Mouse (Mus musculus): ENCODE data around the gene Atg10. TPM values are rescaled to one million over a fixed set of nuclear protein-coding genes. Genes with fewer than 3 reads are reported as not detected.

Gene Atg10
- polyA plus RNA-seq, 1 experiment: 9.8 TPM

- Histone ChIP-seq H3K4me3 (ENCODE audit: insufficient read depth, low read length) (no peak overlapping the region), H3K4me1 (ENCODE audit: control insufficient read depth, insufficient read depth, low read length) (no peaks in the 10 kb centered on the region), H3K27ac (ENCODE audit: insufficient read depth, low read length) (no peak overlapping the region)
- no peak for TF ChIP-seq POLR2A (IDR thresholded peaks at IDR 0.05; ENCODE audit: low read depth, low read length)
- no peak for TF ChIP-seq CTCF (IDR thresholded peaks at IDR 0.05; ENCODE audit: borderline replicate concordance, insufficient read depth, low read length)
Measured at GRCm38 (mm10) chr13:91046851-91047250, 176.9 kb downstream of the Atg10 start.

DNA sequence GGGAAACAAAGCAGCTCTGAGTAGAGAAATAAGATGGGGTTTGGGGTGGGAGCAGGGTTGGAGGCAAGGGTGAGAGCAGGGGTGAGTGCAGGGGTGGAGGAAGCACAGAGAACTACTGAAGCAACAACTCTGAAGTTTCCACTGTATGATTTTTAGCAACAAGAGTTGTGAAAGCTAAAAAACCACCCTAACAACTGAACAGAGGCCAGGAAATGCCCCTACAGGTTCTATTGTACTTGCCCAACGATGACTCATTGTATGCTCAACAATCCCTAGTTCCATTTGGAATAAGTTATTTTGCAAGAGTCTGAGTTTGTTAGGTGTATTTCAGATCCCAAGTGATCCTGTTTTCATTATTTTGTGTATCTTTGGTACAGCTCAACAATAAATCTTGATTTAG, 182.5 kb downstream of the Atg10 start:
- Histone ChIP-seq H3K4me3 (ENCODE audit: insufficient read depth, low read length) (no peak overlapping the region), H3K4me1 (ENCODE audit: control insufficient read depth, insufficient read depth, low read length) (peaks cover 9% of the 10 kb centered on the region), H3K27ac (ENCODE audit: insufficient read depth, low read length) (0 out of 2 replicates have a peak overlapping the region, but pooled peaks have one; percentile 19)
- TF ChIP-seq POLR2A (IDR thresholded peaks at IDR 0.05; ENCODE audit: low read depth, low read length) (no peak), CTCF (IDR thresholded peaks at IDR 0.05; ENCODE audit: borderline replicate concordance, insufficient read depth, low read length) (no peak)

DNA sequence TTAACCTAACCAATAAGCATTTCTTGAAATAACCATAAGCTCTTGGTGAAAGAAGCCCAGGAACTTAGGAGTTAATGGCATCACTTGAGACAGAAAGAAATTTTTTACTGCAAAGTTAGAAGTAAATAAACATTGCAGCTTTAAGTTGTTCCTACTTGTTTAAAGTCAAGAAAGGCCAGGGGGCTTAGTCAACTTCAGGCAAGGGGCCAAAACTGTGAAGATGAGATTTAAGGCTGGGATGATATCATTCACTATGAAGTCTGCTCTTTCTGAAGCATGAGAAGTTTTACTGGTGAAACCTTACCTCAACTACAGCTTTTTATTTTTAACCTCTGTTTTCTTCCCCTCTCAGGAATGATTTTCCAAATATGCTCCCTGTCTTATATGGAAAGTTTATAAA, 183.3 kb downstream of the Atg10 start:
- TF ChIP-seq CTCF (IDR thresholded peaks at IDR 0.05; ENCODE audit: borderline replicate concordance, insufficient read depth, low read length): no peak
- TF ChIP-seq POLR2A (IDR thresholded peaks at IDR 0.05; ENCODE audit: low read depth, low read length): no peak
- Histone ChIP-seq H3K4me3 (ENCODE audit: insufficient read depth, low read length) (no peak overlapping the region), H3K4me1 (ENCODE audit: control insufficient read depth, insufficient read depth, low read length) (peaks cover 9% of the 10 kb centered on the region), H3K27ac (ENCODE audit: insufficient read depth, low read length) (no peak overlapping the region)

- Histone ChIP-seq H3K27ac (ENCODE audit: insufficient read depth, low read length) (no peak overlapping the region), H3K4me1 (ENCODE audit: control insufficient read depth, insufficient read depth, low read length) (peaks cover 9% of the 10 kb centered on the region), H3K4me3 (ENCODE audit: insufficient read depth, low read length) (no peak overlapping the region)
- TF ChIP-seq CTCF (IDR thresholded peaks at IDR 0.05; ENCODE audit: borderline replicate concordance, insufficient read depth, low read length) (peak; percentile 63; the same call in 1 of the 2 replicates), POLR2A (IDR thresholded peaks at IDR 0.05; ENCODE audit: low read depth, low read length) (no peak)
Measured at GRCm38 (mm10) chr13:91039201-91039807, 184.5 kb downstream of the Atg10 start.

DNA sequence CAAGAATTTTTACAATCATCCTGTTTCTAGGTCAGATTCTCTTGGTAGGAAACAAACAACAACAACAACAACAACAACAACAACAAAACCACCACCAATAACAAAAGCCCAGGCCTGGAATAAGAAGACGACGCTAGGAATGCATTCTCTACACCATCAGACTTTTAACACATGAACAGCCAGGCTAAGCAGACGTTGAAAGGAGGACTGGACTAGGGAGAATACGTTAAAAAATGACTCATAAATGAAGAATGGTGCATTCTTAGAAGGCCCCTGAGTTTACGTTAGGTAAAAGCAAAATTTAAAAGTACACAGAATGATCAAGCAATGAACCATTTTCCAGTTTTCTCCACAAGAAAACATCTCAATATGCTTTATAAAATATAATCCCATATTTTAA, 185.1 kb downstream of the Atg10 start:
- Histone ChIP-seq H3K4me1 (ENCODE audit: control insufficient read depth, insufficient read depth, low read length) (peaks cover 9% of the 10 kb centered on the region), H3K27ac (ENCODE audit: insufficient read depth, low read length) (no peak overlapping the region), H3K4me3 (ENCODE audit: insufficient read depth, low read length) (no peak overlapping the region)
- TF ChIP-seq POLR2A (IDR thresholded peaks at IDR 0.05; ENCODE audit: low read depth, low read length): no peak
- no peak for TF ChIP-seq CTCF (IDR thresholded peaks at IDR 0.05; ENCODE audit: borderline replicate concordance, insufficient read depth, low read length)

GRCm38 (mm10) chr13:91038034-91038433, 185.7 kb downstream of the Atg10 start:
- Histone ChIP-seq H3K4me1 (ENCODE audit: control insufficient read depth, insufficient read depth, low read length) (peaks cover 9% of the 10 kb centered on the region), H3K4me3 (ENCODE audit: insufficient read depth, low read length) (no peak overlapping the region), H3K27ac (ENCODE audit: insufficient read depth, low read length) (no peak overlapping the region)
- TF ChIP-seq POLR2A (IDR thresholded peaks at IDR 0.05; ENCODE audit: low read depth, low read length) (no peak), CTCF (IDR thresholded peaks at IDR 0.05; ENCODE audit: borderline replicate concordance, insufficient read depth, low read length) (no peak)

GRCm38 (mm10) chr13:91037405-91037804, 186.4 kb downstream of the Atg10 start:
- Histone ChIP-seq H3K4me3 (ENCODE audit: insufficient read depth, low read length) (no peak overlapping the region), H3K4me1 (ENCODE audit: control insufficient read depth, insufficient read depth, low read length) (peaks cover 9% of the 10 kb centered on the region), H3K27ac (ENCODE audit: insufficient read depth, low read length) (no peak overlapping the region)
- no peak for TF ChIP-seq CTCF (IDR thresholded peaks at IDR 0.05; ENCODE audit: borderline replicate concordance, insufficient read depth, low read length)
- no peak for TF ChIP-seq POLR2A (IDR thresholded peaks at IDR 0.05; ENCODE audit: low read depth, low read length)

- Histone ChIP-seq H3K27ac (ENCODE audit: insufficient read depth, low read length) (no peak overlapping the region), H3K4me1 (ENCODE audit: control insufficient read depth, insufficient read depth, low read length) (no peaks in the 10 kb centered on the region; the same call in 1 of the 2 replicates), H3K4me3 (ENCODE audit: insufficient read depth, low read length) (no peak overlapping the region)
- no peak for TF ChIP-seq POLR2A (IDR thresholded peaks at IDR 0.05; ENCODE audit: low read depth, low read length)
- TF ChIP-seq CTCF (IDR thresholded peaks at IDR 0.05; ENCODE audit: borderline replicate concordance, insufficient read depth, low read length): no peak
Measured at GRCm38 (mm10) chr13:91031836-91032235, 191.9 kb downstream of the Atg10 start.

GRCm38 (mm10) chr13:91023447-91023846, 200.3 kb downstream of the Atg10 start:
- no peaks in the 10 kb centered on the region for H3K4me1 ChIP-seq (ENCODE audit: control insufficient read depth, insufficient read depth, low read length)
- H3K4me3 ChIP-seq (ENCODE audit: insufficient read depth, low read length): no peak overlapping the region
- no peak overlapping the region for H3K27ac ChIP-seq (ENCODE audit: insufficient read depth, low read length)
- no peak for TF ChIP-seq POLR2A (IDR thresholded peaks at IDR 0.05; ENCODE audit: low read depth, low read length)
- TF ChIP-seq CTCF (IDR thresholded peaks at IDR 0.05; ENCODE audit: borderline replicate concordance, insufficient read depth, low read length): no peak

- TF ChIP-seq POLR2A (IDR thresholded peaks at IDR 0.05; ENCODE audit: low read depth, low read length) (no peak), CTCF (IDR thresholded peaks at IDR 0.05; ENCODE audit: borderline replicate concordance, insufficient read depth, low read length) (no peak)
- no peak overlapping the region for H3K27ac ChIP-seq (ENCODE audit: insufficient read depth, low read length)
- no peak overlapping the region for H3K4me3 ChIP-seq (ENCODE audit: insufficient read depth, low read length)
- H3K4me1 ChIP-seq (ENCODE audit: control insufficient read depth, insufficient read depth, low read length): no peaks in the 10 kb centered on the region
Measured at GRCm38 (mm10) chr13:91011851-91012250, 211.9 kb downstream of the Atg10 start.
